16 mouse cellular contexts compared by ENCODE assay signal in genomic region chr2:110486201-110486600, GRCm38 (mm10).
DNase-seq lines count a peak whose midpoint lies in the region; ATAC-seq lines count a peak whose summit lies in the region.
"Had no signal": no experiment of that assay in that cellular context is flagged by ENCODE, and none has a peak within 500 bp of the region (broad histone marks: within the 10 kb centered on the region; RNA-seq: fewer than 3 reads in every experiment).

No protein-coding gene starts in this region.

- peak; percentile 72 for ATAC-seq in kidney, embryonic 14.5 days (ENCODE audit: low FRiP score, low TSS enrichment)
- ATAC-seq in embryonic facial prominence, embryonic 14.5 days (ENCODE audit: low read depth) = no peak
- no peak for ATAC-seq in limb, embryonic 15.5 days (ENCODE audit: insufficient number of reproducible peaks, low FRiP score, low TSS enrichment, low read depth)
- no peak for ATAC-seq in heart, embryonic 12.5 days (ENCODE audit: insufficient number of reproducible peaks, low FRiP score)
- ATAC-seq: liver, postnatal 0 days; midbrain, embryonic 16.5 days had no signal

- no peak overlapping the region for H3K4me3 ChIP-seq in kidney, embryonic 14.5 days (ENCODE audit: low read length)
- no peak overlapping the region for H3K4me3 ChIP-seq in embryonic facial prominence, embryonic 14.5 days (ENCODE audit: low read depth, low read length)
- H3K4me3 ChIP-seq in limb, embryonic 15.5 days = no peak overlapping the region
- no peak overlapping the region for H3K4me3 ChIP-seq in heart, embryonic 12.5 days
- H3K4me3 ChIP-seq: heart, embryonic 13.5 days had no signal

- intact Hi-C loops in left cerebral cortex, postnatal 4 days (cut with DNase I) = no loop called here
- intact Hi-C loops in left cerebral cortex, postnatal 10 days (cut with DNase I) = no loop called here

- no peaks in the 10 kb centered on the region for H3K27me3 ChIP-seq in kidney, embryonic 14.5 days (ENCODE audit: control insufficient read depth, insufficient read depth, low read length)
- H3K27me3 ChIP-seq in embryonic facial prominence, embryonic 14.5 days (replicated peaks; ENCODE audit: control insufficient read depth, insufficient read depth, low read length) = no peaks in the 10 kb centered on the region
- H3K27me3 ChIP-seq in limb, embryonic 15.5 days = no peaks in the 10 kb centered on the region
- no peaks in the 10 kb centered on the region for H3K27me3 ChIP-seq in heart, embryonic 12.5 days (replicated peaks)
- H3K27me3 ChIP-seq: CH12.LX; heart, embryonic 13.5 days had no signal

- H3K4me2 ChIP-seq in kidney, embryonic 14.5 days (replicated peaks; ENCODE audit: low read depth, low read length) = no peak overlapping the region
- no peak overlapping the region for H3K4me2 ChIP-seq in embryonic facial prominence, embryonic 14.5 days (ENCODE audit: low read depth, low read length)
- H3K4me2 ChIP-seq in limb, embryonic 15.5 days = no peak overlapping the region
- H3K4me2 ChIP-seq in heart, embryonic 12.5 days = no peak overlapping the region
- H3K4me2 ChIP-seq: heart, embryonic 13.5 days; hindbrain, embryonic 14.5 days had no signal

- WGBS in kidney, embryonic 14.5 days = 27% methylated on average over 5 of the region's 5 CpGs
- WGBS in embryonic facial prominence, embryonic 14.5 days = 44% methylated on average over 5 of the region's 5 CpGs
- 20% methylated on average over 5 of the region's 5 CpGs for WGBS in limb, embryonic 15.5 days
- WGBS in heart, embryonic 12.5 days = 63% methylated on average over 5 of the region's 5 CpGs

- DNase-seq in kidney, adult 8-10 months = no peak
- DNase-seq in left cerebral cortex, postnatal 4 days = peak; percentile 5
- no peak for DNase-seq in left cerebral cortex, postnatal 10 days (ENCODE audit: extremely low spot score in 1 of 2, low spot score in 2 of 2)
- no peak for DNase-seq in embryonic facial prominence, embryonic 14.5 days (ENCODE audit: low spot score)
- DNase-seq: liver, postnatal 0 days; right cerebral cortex, adult 18-20 months; spleen, adult 18-20 months; thymus, postnatal 36 days had no signal

- H3K4me1 ChIP-seq in kidney, embryonic 14.5 days (ENCODE audit: control insufficient read depth, insufficient read depth, low read length) = peaks cover 11% of the 10 kb centered on the region; the same call in 1 of the 2 replicates
- H3K4me1 ChIP-seq in embryonic facial prominence, embryonic 14.5 days (ENCODE audit: control insufficient read depth, insufficient read depth, low read length) = no peaks in the 10 kb centered on the region
- H3K4me1 ChIP-seq in limb, embryonic 15.5 days = peaks cover 8% of the 10 kb centered on the region; the same call in 1 of the 2 replicates
- H3K4me1 ChIP-seq in heart, embryonic 12.5 days (replicated peaks) = no peaks in the 10 kb centered on the region
- H3K4me1 ChIP-seq: heart, embryonic 13.5 days had no signal

- H3K36me3 ChIP-seq in kidney, embryonic 14.5 days (ENCODE audit: control insufficient read depth, insufficient read depth, low read length) = no peaks in the 10 kb centered on the region
- H3K36me3 ChIP-seq in embryonic facial prominence, embryonic 14.5 days (ENCODE audit: control insufficient read depth, insufficient read depth, low read length) = no peaks in the 10 kb centered on the region
- no peaks in the 10 kb centered on the region for H3K36me3 ChIP-seq in limb, embryonic 15.5 days
- no peaks in the 10 kb centered on the region for H3K36me3 ChIP-seq in heart, embryonic 12.5 days
- H3K36me3 ChIP-seq: heart, embryonic 13.5 days had no signal

- H3K27ac ChIP-seq in kidney, embryonic 14.5 days (ENCODE audit: low read depth, low read length) = peak overlapping the region; percentile 42; the same call in 1 of the 2 replicates
- H3K27ac ChIP-seq in embryonic facial prominence, embryonic 14.5 days (replicated peaks; ENCODE audit: low read depth, low read length) = peak overlapping the region; percentile 12; the same call in 1 of the 2 replicates
- H3K27ac ChIP-seq in limb, embryonic 15.5 days = peak overlapping the region; percentile 83
- no peak overlapping the region for H3K27ac ChIP-seq in heart, embryonic 12.5 days (ENCODE audit: poor library complexity, severe bottlenecking)
- H3K27ac ChIP-seq: heart, embryonic 13.5 days; hindbrain, embryonic 14.5 days; stomach, postnatal 0 days had no signal

- no peak overlapping the region for H3K9ac ChIP-seq in kidney, embryonic 14.5 days (ENCODE audit: low read depth, low read length)
- H3K9ac ChIP-seq in embryonic facial prominence, embryonic 14.5 days (ENCODE audit: low read depth, low read length) = no peak overlapping the region
- H3K9ac ChIP-seq in limb, embryonic 15.5 days = no peak overlapping the region
- H3K9ac ChIP-seq in heart, embryonic 12.5 days = no peak overlapping the region
- H3K9ac ChIP-seq: heart, embryonic 13.5 days; hindbrain, embryonic 14.5 days; liver, postnatal 0 days had no signal

- H3K9me3 ChIP-seq in kidney, embryonic 14.5 days (ENCODE audit: control insufficient read depth, low read length) = no peaks in the 10 kb centered on the region
- H3K9me3 ChIP-seq in embryonic facial prominence, embryonic 14.5 days (ENCODE audit: control insufficient read depth, low read length) = no peaks in the 10 kb centered on the region
- H3K9me3 ChIP-seq in limb, embryonic 15.5 days = no peaks in the 10 kb centered on the region
- no peaks in the 10 kb centered on the region for H3K9me3 ChIP-seq in heart, embryonic 12.5 days (replicated peaks)
- H3K9me3 ChIP-seq: heart, embryonic 13.5 days had no signal
